Mouse (Mus musculus) small intestine, adult 2 months (tissue): ENCODE results near the gene Fuca1.

Source experiments
- CTCF ChIP-seq: fragments of 200-500 bp; IDR thresholded peaks from 2 replicates; pipeline ENCODE4 v1.5.1; 2012; ENCODE audit warnings: low read depth, mild to moderate bottlenecking, control low read depth, inconsistent platforms, low read length, moderate library complexity, mixed read lengths; ENCODE audit not compliant: insufficient replicate concordance, insufficient read length; ENCODE audit errors: extremely low read depth
- POLR2A ChIP-seq: fragments of 200-500 bp; IDR thresholded peaks from 2 replicates; pipeline ENCODE4 v1.6.1; 2012; ENCODE audit warnings: low read depth, mild to moderate bottlenecking, control low read depth, inconsistent platforms, low read length, moderate library complexity

DNA sequence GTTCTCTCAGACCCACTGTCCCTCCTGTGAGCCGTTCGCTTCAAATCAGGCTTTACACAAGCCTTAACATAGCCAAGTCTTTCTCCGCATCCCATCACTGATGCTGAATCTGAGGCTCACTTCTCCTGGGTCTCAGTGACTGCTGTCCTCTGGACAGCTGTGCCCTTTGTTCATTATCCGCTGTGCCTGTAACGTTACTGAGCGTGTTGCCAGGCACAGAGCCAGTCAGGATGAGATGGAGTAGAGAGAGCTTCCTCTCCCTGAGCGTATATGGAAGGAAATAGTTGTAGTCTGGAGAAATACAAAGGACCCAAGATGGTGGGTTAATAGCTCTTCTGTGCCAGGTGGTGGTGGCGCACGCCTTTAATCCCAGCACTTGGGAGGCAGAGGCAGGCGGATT, 28.9 kb downstream of the Fuca1 start:
- TF ChIP-seq POLR2A: no peak
- TF ChIP-seq CTCF: no peak
